Mouse (Mus musculus) frontal cortex, adult (tissue): ENCODE measurements around the gene Clcn2.

Source experiments
- ATAC-seq: cut with Nextera tagmentation; 2 replicates; pipeline ENCODE4 v1.9.2; 2017; ENCODE audit warnings: mild to moderate bottlenecking, moderate library complexity, mixed read lengths; ENCODE audit not compliant: low TSS enrichment

The Clcn2 gene

GRCm38 (mm10) chr16:20717181-20717977 is at the start of gene Clcn2, which contains the start of gene Polr2h:
Gene Clcn2 (minus strand): TSS chr16:20717746.
Gene Polr2h (plus strand): TSS chr16:20717665.
- ATAC-seq, result peak; percentile 80

DNA sequence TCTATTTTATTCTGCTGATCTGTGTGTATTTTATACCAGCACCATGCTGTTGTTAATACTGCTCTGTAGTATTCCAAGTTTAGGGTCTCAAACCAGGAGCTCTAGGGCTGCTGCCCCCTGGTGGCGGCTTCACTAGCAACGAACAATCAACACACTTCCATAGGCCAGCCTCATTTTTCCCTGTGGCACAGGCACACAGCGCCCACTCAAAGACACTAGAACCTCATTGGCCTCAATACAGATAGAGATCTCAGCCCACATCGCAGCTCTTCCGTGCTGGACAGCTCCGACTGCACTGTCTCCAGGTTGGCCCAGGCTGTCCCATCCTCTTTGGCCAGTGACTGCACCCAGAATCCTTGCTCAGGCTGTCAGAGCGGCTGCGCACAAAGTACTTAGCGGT is 47.7 kb upstream of the Clcn2 start:
- ATAC-seq, result no peak

GRCm38 (mm10) chr16:20761681-20762080 is 44.1 kb upstream of the Clcn2 start:
- ATAC-seq, result no peak

DNA sequence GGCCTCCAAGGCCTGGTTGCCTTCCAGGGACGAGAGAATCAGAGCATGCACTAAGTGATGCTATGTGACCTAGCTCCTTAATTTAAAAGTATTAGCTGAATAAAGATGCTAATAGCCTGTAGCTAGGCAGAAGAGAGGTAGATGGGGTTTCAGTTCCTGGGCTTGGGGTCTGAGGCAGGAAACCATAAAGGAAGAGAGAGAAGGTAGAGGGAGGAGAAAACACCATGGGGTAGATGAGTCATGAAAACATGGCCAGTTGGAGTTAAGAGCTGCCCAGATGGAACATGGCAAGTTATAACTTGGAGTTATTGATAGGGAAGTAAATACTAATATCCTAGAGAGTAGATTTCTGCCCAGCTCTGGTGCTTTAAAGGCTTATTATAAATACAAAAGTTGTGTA is 39.8 kb upstream of the Clcn2 start:
- ATAC-seq, result no peak

- ATAC-seq, result no peak
These were observed 38.5 kb upstream of the Clcn2 start for GRCm38 (mm10) chr16:20756052-20756451.

GRCm38 (mm10) chr16:20750518-20750917 is 33.0 kb upstream of the Clcn2 start:
- no peak for ATAC-seq

DNA sequence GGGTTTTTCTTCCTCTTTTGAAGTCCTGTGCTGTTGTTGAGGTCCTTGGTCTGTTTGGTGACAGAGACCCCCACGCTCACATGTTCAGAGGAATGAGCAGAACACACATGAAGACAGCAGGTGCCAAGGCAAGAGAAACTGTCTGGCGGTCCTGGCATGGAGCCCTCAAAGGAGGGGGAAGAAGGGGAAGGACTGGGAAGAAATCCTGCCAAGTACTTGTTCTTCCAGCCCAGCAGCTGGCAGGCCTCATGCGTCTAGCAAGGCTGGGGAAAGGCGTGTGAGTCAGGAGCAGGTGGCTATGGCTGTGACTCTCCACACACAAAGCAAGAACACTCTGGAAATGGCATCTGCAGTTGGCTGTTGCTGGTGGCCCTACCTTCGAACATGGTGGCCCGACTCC is 29.1 kb upstream of the Clcn2 start:
- peak; percentile 92 for ATAC-seq

DNA sequence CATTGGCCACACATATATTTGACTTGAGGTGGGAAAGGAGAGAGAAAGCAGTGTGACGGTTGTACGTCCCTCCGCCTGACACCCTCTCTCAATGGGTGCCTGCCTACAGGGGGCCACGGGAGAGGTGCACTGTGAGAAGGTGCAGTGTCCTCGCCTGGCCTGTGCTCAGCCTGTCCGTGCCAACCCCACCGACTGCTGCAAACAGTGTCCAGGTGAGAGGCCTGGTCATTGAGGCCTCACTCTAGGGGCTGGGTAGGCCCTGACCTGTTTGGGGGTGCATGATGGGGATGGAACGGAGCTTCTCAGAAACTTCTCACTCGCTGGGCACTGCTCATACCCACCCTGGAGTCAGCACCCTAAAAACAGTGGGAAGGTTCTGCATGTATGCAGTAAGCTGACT is 22.3 kb upstream of the Clcn2 start:
- ATAC-seq, result no peak

DNA sequence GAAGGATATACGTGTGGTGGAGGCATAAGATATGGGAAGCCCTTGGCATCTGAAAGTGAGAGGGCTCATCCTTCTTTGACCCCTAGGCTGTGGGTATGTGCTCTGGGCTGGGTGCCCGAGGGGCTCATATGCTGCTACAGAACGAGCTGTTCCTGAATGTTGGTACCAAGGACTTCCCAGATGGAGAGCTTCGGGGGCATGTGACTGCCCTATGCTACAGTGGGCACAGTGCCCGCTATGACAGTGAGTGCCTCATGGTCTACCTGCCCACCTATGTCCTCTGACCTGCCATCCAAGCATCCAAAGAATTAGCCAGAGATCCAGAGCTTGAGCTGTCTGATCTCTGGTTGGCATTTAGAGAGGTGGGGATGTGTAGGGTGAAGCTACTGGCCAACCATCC is 19.3 kb upstream of the Clcn2 start:
- ATAC-seq, result no peak

DNA sequence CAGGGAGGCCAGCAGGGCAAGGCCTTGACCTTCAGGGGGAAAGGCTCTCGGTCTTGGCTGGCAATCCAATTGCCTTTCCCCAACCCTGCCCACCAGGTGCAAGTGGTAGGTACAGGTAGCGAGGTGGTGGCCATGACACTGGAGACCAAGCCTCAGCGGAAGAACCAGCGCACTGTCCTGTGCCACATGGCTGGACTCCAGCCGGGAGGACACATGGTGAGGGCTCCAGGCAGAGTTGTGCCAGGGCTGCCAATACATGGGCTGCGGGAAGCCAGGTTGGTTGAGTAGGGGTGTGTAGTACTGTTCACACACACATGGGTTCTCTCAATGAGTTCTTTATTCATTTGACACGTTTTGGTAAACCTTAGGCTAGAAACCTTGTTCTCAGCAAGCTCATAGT is 18.6 kb upstream of the Clcn2 start:
- ATAC-seq, result no peak

GRCm38 (mm10) chr16:20735651-20736050 is 18.1 kb upstream of the Clcn2 start:
- ATAC-seq, result no peak

DNA sequence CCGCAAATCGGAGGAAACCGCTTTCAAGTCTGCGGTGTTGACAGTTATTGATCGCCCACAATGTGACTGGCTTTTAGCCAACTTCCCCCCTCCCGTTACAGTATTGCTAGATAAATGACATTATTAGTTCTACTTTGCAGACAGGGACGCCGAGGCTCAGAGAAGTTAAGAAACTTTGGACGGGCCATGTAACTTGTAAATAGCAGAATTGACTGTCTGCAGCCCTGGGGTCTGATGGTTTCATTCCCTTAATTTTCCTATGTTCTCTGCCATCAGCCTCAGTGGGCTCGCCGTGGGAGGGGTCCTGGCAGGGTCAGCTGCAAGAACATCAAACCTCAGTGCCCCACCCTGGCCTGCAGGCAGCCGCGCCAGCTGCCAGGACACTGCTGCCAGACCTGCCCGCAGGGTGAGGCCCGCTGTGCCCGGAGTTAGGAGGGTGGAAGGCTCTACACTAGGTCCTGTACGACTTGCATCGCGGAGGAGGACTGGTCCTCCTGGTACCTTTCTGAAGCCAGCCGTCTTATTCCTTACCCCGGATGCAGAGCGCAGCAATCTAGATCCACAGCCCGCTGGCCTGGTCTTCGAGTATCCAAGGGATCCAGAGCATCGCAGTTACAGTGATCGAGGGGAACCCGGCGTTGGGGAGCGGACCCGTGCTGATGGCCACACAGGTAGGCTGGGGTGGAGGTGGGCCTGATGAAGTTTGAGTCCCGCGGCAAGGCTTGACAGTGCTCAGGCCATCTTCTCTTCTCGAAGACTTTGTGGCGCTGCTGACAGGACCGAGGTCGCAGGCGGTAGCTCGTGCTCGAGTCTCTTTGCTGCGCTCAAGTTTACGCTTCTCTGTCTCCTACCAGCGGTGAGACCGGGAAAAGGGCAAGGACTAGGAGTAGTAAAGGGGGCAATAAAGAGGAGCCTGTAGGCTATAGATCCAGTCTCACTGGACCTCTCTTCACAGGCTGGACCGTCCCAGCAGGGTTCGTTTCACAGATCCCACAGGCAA is 16.5 kb upstream of the Clcn2 start, which contains the start of gene Thpo:
Thpo (minus strand) TSS at position 781 of the 1,000 bp plus-strand sequence.
- no peak for ATAC-seq

GRCm38 (mm10) chr16:20732925-20733730 is 15.6 kb upstream of the Clcn2 start, which contains the start of gene Chrd:
Gene Chrd (plus strand): TSS chr16:20733127.
- ATAC-seq, result peak; percentile 60

GRCm38 (mm10) chr16:20732251-20732924 is 14.8 kb upstream of the Clcn2 start:
- peak; percentile 14; the same call in 1 of the 2 replicates for ATAC-seq

DNA sequence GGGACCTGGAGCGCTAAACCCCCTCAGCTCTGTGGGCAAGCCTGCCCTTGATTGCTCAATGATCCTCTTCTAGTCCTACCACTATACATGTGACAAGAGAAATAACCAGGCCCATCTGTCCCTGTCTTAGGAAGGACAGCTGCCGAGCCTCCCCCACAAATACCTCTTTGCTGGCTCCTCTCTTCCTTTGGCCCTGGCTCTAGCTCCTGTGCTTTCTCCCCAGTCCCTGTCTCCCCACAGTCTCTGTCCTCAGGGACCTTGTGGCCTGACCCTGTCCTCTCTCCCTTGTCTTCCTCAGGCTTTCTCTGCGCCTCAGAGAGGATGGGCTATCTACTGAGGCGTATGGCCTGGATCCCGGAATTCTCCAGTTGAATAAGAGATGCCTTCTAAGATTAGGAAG is 14.1 kb upstream of the Clcn2 start:
- peak; percentile 66 for ATAC-seq

GRCm38 (mm10) chr16:20730293-20730711 is 12.8 kb upstream of the Clcn2 start:
- no peak for ATAC-seq

DNA sequence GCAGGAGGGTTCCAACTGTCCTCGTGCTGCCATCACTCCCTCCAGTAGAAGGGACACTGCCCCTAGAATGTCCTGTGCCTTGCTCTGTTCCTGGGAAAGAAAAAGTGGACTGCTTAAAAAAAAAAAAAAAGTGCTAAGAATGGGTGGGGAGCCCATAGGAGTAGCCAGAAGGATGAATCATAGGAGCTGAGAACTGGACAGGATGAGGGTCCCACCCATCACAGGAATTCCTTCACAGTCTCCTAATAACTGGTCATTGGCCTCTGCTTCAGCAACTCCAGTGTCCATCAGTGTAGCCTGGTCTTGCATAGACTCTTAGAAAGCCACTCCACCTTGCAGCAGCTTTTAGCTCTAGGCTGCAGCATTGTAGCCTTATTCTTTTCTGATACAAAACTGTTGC is 8.8 kb upstream of the Clcn2 start:
- no peak for ATAC-seq

DNA sequence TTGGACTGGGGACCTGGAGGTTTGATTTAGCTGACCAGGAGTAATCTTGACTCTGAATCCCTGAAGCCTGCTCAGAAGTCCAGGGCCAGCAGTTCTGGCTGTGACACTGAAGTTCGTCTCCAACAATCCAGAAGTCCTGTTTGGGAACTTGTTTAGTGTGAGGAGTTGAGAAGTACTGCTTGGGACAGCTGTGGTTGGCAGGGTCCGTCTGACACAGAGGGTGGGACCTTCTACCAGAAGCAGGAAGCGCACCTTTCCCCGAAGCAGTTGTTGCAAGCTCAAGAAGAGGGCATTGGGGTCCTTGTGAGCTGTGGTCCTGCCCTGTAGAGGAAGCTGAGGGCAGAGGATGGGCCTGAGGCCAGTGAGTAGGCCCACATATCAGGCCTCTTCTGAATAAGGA is 8.2 kb upstream of the Clcn2 start:
- no peak for ATAC-seq

- no peak for ATAC-seq
These were observed 7.8 kb upstream of the Clcn2 start for GRCm38 (mm10) chr16:20725321-20725720.

GRCm38 (mm10) chr16:20724338-20724748 is 6.8 kb upstream of the Clcn2 start:
- peak; percentile 62; the same call in 1 of the 2 replicates for ATAC-seq

DNA sequence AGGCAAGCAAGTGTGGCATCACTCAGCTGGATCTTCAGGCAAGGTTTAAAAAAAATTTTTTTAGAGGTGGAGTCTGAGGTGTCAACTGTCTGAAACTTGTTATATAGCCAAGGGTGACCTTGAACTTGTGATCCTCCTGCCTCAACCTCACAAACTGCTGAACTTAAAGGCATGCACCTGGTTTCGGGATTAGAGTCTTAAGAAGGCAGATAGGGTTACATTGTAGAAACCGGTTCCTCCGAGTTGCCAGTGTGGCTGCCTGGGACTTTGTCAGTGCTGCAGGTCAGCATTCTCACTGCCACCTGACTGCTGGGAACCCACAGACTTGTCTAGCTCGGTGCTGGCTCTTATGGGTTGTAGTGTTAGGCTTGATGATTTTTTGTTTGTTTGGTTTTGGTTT is 5.7 kb upstream of the Clcn2 start:
- ATAC-seq, result no peak
